Mouse (Mus musculus): ENCODE results near the gene Txndc16. TPM values are rescaled to one million over a fixed set of nuclear protein-coding genes. Genes with fewer than 3 reads are reported as not detected.

Txndc16 gene
- 1 to 10 TPM in 1 of 2 experiments, under 1 TPM in 1; 0.36 to 5.6 TPM for polyA plus RNA-seq (2012; fragmentation: generic; extraction: Trizol)

GRCm38 (mm10) chr14:45220090-45220956, at the start of gene Txndc16:
TSS of gene Txndc16 (minus strand) at chr14:45220328.

GRCm38 (mm10) chr14:45219281-45220089, 643 bp downstream of the Txndc16 start, which contains the start of gene Gpr137c:
TSS of gene Gpr137c (plus strand) at chr14:45219717.

Other genes starting within 250 kb of the Txndc16 start
- gene Ptger2, start 232.1 kb downstream of the Txndc16 start, polyA plus RNA-seq (2012; fragmentation: generic; extraction: Trizol) = not detected
- gene Gpr137c, start 611 bp downstream of the Txndc16 start, polyA plus RNA-seq (2012; fragmentation: generic; extraction: Trizol) = under 1 TPM; 0.07 to 0.34 TPM
- gene Ero1l, start 98.4 kb upstream of the Txndc16 start, polyA plus RNA-seq (2012; fragmentation: generic; extraction: Trizol) = 1 to 10 TPM; 2.8 to 3.4 TPM
- 10 to 100 TPM in 1 of 2 experiments, 1 to 10 TPM in 1; 1.9 to 18.5 TPM for gene Psmc6, start 109.5 kb upstream of the Txndc16 start, polyA plus RNA-seq (2012; fragmentation: generic; extraction: Trizol)
- gene Styx, start 130.8 kb upstream of the Txndc16 start, polyA plus RNA-seq (2012; fragmentation: generic; extraction: Trizol) = 1 to 10 TPM in 1 of 2 experiments, under 1 TPM in 1; 0.47 to 1.7 TPM
- gene Gnpnat1, start 184.6 kb upstream of the Txndc16 start, polyA plus RNA-seq (2012; fragmentation: generic; extraction: Trizol) = 1 to 10 TPM; 3.5 to 5.0 TPM

All from C3H10T1/2 (cell line).